Mouse (Mus musculus): ENCODE results near the gene Tmbim6. TPM values are rescaled to one million over a fixed set of nuclear protein-coding genes. Genes with fewer than 3 reads are reported as not detected.

Gene Tmbim6
- polyA plus RNA-seq, 1 experiment from 2014 or later = 240 TPM

GRCm38 (mm10) chr15:99454585-99455279 lies 62.0 kb downstream of the Tmbim6 start:
- Histone ChIP-seq H3K36me3 (peaks cover 53% of the 10 kb centered on the region), H3K27me3 (no peaks in the 10 kb centered on the region), H3K4me3 (replicated peaks) (peak overlapping the region; percentile 84; the same call in 1 of the 2 replicates), H3K27ac (peak overlapping the region; percentile 93; the same call in 1 of the 2 replicates), H3K9me3 (no peaks in the 10 kb centered on the region), H3K4me1 (replicated peaks) (peaks cover 41% of the 10 kb centered on the region), H3K4me2 (peak overlapping the region; percentile 76), H3K9ac (replicated peaks) (no peak overlapping the region; the same call in 1 of the 2 replicates)
- whole genome bisulfite sequencing = 80% methylated on average over 7 of the region's 7 CpGs
- ATAC-seq (ENCODE audit: insufficient number of reproducible peaks, insufficient read depth, low FRiP score, low TSS enrichment, low read depth) = no peak

- H3K4me2 ChIP-seq = peak overlapping the region; percentile 76
- no peaks in the 10 kb centered on the region for H3K9me3 ChIP-seq
- peak overlapping the region; percentile 93; the same call in 1 of the 2 replicates for H3K27ac ChIP-seq
- H3K4me3 ChIP-seq (replicated peaks) = peak overlapping the region; percentile 84
- 74% methylated on average over 3 of the region's 3 CpGs for whole genome bisulfite sequencing
- no peaks in the 10 kb centered on the region for H3K27me3 ChIP-seq
- H3K4me1 ChIP-seq (replicated peaks) = peaks cover 38% of the 10 kb centered on the region
- ATAC-seq (ENCODE audit: insufficient number of reproducible peaks, insufficient read depth, low FRiP score, low TSS enrichment, low read depth) = no peak
- H3K36me3 ChIP-seq = peaks cover 55% of the 10 kb centered on the region
- H3K9ac ChIP-seq (replicated peaks) = no peak overlapping the region; the same call in 1 of the 2 replicates
Observed at GRCm38 (mm10) chr15:99455415-99455814, 62.7 kb downstream of the Tmbim6 start.

GRCm38 (mm10) chr15:99456338-99456962 lies 63.8 kb downstream of the Tmbim6 start:
- Histone ChIP-seq H3K9me3 (no peaks in the 10 kb centered on the region), H3K9ac (replicated peaks) (peak overlapping the region; percentile 78), H3K4me3 (replicated peaks) (peak overlapping the region; percentile 84), H3K4me1 (replicated peaks) (peaks cover 38% of the 10 kb centered on the region), H3K27ac (peak overlapping the region; percentile 93), H3K27me3 (no peaks in the 10 kb centered on the region), H3K4me2 (peak overlapping the region; percentile 76), H3K36me3 (peaks cover 45% of the 10 kb centered on the region)
- WGBS = 20% methylated on average over 7 of the region's 7 CpGs
- ATAC-seq (ENCODE audit: insufficient number of reproducible peaks, insufficient read depth, low FRiP score, low TSS enrichment, low read depth) = no peak

GRCm38 (mm10) chr15:99456963-99457605 lies 64.4 kb downstream of the Tmbim6 start:
- peak overlapping the region; percentile 78 for H3K9ac ChIP-seq (replicated peaks)
- peaks cover 39% of the 10 kb centered on the region for H3K36me3 ChIP-seq
- peak overlapping the region; percentile 93 for H3K27ac ChIP-seq
- peaks cover 38% of the 10 kb centered on the region for H3K4me1 ChIP-seq (replicated peaks)
- H3K4me3 ChIP-seq (replicated peaks) = peak overlapping the region; percentile 84
- H3K4me2 ChIP-seq = peak overlapping the region; percentile 76
- WGBS = under 1% methylated on average over 37 of the region's 43 CpGs
- H3K9me3 ChIP-seq = no peaks in the 10 kb centered on the region
- ATAC-seq (ENCODE audit: insufficient number of reproducible peaks, insufficient read depth, low FRiP score, low TSS enrichment, low read depth) = peak; percentile 44
- no peaks in the 10 kb centered on the region for H3K27me3 ChIP-seq

GRCm38 (mm10) chr15:99457606-99458401 lies 65.1 kb downstream of the Tmbim6 start, which contains the start of gene Nckap5l:
Gene Nckap5l, minus strand, starts transcription at chr15:99457748.
- Histone ChIP-seq H3K27me3 (no peaks in the 10 kb centered on the region), H3K4me1 (replicated peaks) (peaks cover 38% of the 10 kb centered on the region), H3K36me3 (peaks cover 32% of the 10 kb centered on the region), H3K9me3 (no peaks in the 10 kb centered on the region), H3K4me3 (replicated peaks) (peak within 1 kb of the TSS; percentile 84), H3K4me2 (peak within 1 kb of the TSS; percentile 76), H3K9ac (replicated peaks) (peak within 1 kb of the TSS; percentile 78), H3K27ac (peak within 1 kb of the TSS; percentile 93)
- ATAC-seq (ENCODE audit: insufficient number of reproducible peaks, insufficient read depth, low FRiP score, low TSS enrichment, low read depth) = peak; percentile 92
- 2% methylated on average over 45 of the region's 45 CpGs for WGBS

Other genes starting within 250 kb of the Tmbim6 start
- 0.13 and 0.24 TPM in 2 replicates for gene Kcnh3, start 168.0 kb upstream of the Tmbim6 start, polyA plus RNA-seq (2016; fragmentation: Nextera tagmentation; extraction: Ambion mirVana)
- 154 and 158 TPM in 2 replicates for gene Mcrs1, start 140.9 kb upstream of the Tmbim6 start, polyA plus RNA-seq (2016; fragmentation: Nextera tagmentation; extraction: Ambion mirVana)
- gene Prpf40b, start 97.8 kb upstream of the Tmbim6 start, polyA plus RNA-seq (2016; fragmentation: Nextera tagmentation; extraction: Ambion mirVana) = 74.6 TPM in 2 replicates
- not detected in 2 replicates for gene Fam186b, start 97.0 kb upstream of the Tmbim6 start, polyA plus RNA-seq (2016; fragmentation: Nextera tagmentation; extraction: Ambion mirVana)
- gene Fmnl3, start 22.4 kb upstream of the Tmbim6 start, polyA plus RNA-seq (2016; fragmentation: Nextera tagmentation; extraction: Ambion mirVana) = 33.6 and 40.6 TPM in 2 replicates
- gene Nckap5l, start 64.9 kb downstream of the Tmbim6 start, polyA plus RNA-seq (2016; fragmentation: Nextera tagmentation; extraction: Ambion mirVana) = 13.6 and 14.6 TPM in 2 replicates
- 18.6 and 20.2 TPM in 2 replicates for gene Bcdin3d, start 81.8 kb downstream of the Tmbim6 start, polyA plus RNA-seq (2016; fragmentation: Nextera tagmentation; extraction: Ambion mirVana)
- 0.20 and 0.24 TPM in 2 replicates for gene Faim2, start 135.3 kb downstream of the Tmbim6 start, polyA plus RNA-seq (2016; fragmentation: Nextera tagmentation; extraction: Ambion mirVana)
- gene Aqp2, start 186.2 kb downstream of the Tmbim6 start, polyA plus RNA-seq (2016; fragmentation: Nextera tagmentation; extraction: Ambion mirVana) = not detected in 2 replicates
- not detected in 2 replicates for gene Aqp5, start 197.9 kb downstream of the Tmbim6 start, polyA plus RNA-seq (2016; fragmentation: Nextera tagmentation; extraction: Ambion mirVana)
- not detected in 2 replicates for gene Aqp6, start 208.5 kb downstream of the Tmbim6 start, polyA plus RNA-seq (2016; fragmentation: Nextera tagmentation; extraction: Ambion mirVana)

Data from limb, embryonic 12.5 days (tissue).